Mouse (Mus musculus): Measurements from ENCODE around the gene Fyb. TPM values are rescaled to one million over a fixed set of nuclear protein-coding genes. Genes with fewer than 3 reads are reported as not detected.

Fyb gene
- polyA plus RNA-seq, 1 experiment, result 1,175 TPM

DNA sequence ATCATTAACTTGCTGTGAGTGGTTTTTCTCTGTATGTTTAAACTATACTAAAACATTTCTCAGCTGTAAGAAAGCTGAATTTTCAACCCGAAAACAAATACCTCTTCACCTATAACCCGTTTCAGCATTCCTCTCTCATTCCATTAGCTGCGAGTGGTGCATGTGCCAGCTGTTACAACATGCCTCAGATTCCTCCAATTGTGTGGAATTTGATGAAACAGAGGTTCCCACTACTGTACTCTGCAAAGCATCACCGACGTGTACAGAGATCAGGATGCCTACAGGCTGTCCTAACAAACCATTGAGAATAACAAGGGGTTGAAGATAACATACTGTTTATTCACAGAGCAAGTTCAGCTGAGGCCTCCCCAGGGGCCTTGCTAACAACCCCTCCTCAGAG is 143.4 kb downstream of the Fyb start:
- Histone ChIP-seq H3K36me3 (replicated peaks; ENCODE audit: low read length) (peaks cover 64% of the 10 kb centered on the region), H3K9me3 (no peaks in the 10 kb centered on the region), H3K27me3 (replicated peaks) (no peaks in the 10 kb centered on the region), H3K4me1 (peaks cover 7% of the 10 kb centered on the region; the same call in 1 of the 2 replicates), H3K4me3 (replicated peaks) (no peak overlapping the region)
- TF ChIP-seq GATA1 (IDR thresholded peaks at IDR 0.05; ENCODE audit: borderline replicate concordance, low read length) (no peak), FLI1 (IDR thresholded peaks at IDR 0.05; ENCODE audit: low read length) (no peak)

GRCm38 (mm10) chr15:6668793-6669437 is 146.3 kb downstream of the Fyb start:
- Histone ChIP-seq H3K9me3 (no peaks in the 10 kb centered on the region), H3K27me3 (replicated peaks) (no peaks in the 10 kb centered on the region), H3K4me1 (peaks cover 7% of the 10 kb centered on the region; the same call in 1 of the 2 replicates), H3K36me3 (replicated peaks; ENCODE audit: low read length) (peaks cover 35% of the 10 kb centered on the region), H3K4me3 (replicated peaks) (no peak overlapping the region)
- TF ChIP-seq FLI1 (IDR thresholded peaks at IDR 0.05; ENCODE audit: low read length) (no peak), GATA1 (IDR thresholded peaks at IDR 0.05; ENCODE audit: borderline replicate concordance, low read length) (no peak)

GRCm38 (mm10) chr15:6678479-6678878 is 155.8 kb downstream of the Fyb start:
- TF ChIP-seq GATA1 (IDR thresholded peaks at IDR 0.05; ENCODE audit: borderline replicate concordance, low read length) (no peak), FLI1 (IDR thresholded peaks at IDR 0.05; ENCODE audit: low read length) (no peak)
- Histone ChIP-seq H3K4me3 (replicated peaks) (no peak overlapping the region), H3K4me1 (no peaks in the 10 kb centered on the region; the same call in 1 of the 2 replicates), H3K9me3 (no peaks in the 10 kb centered on the region), H3K27me3 (replicated peaks) (no peaks in the 10 kb centered on the region), H3K36me3 (replicated peaks; ENCODE audit: low read length) (no peaks in the 10 kb centered on the region)

GRCm38 (mm10) chr15:6702164-6702563 is 179.5 kb downstream of the Fyb start:
- H3K27me3 ChIP-seq (replicated peaks), result no peaks in the 10 kb centered on the region
- H3K4me1 ChIP-seq, result peaks cover 19% of the 10 kb centered on the region
- H3K4me3 ChIP-seq (replicated peaks), result no peak overlapping the region
- no peaks in the 10 kb centered on the region for H3K36me3 ChIP-seq (replicated peaks; ENCODE audit: low read length)
- TF ChIP-seq GATA1 (IDR thresholded peaks at IDR 0.05; ENCODE audit: borderline replicate concordance, low read length) (no peak), FLI1 (IDR thresholded peaks at IDR 0.05; ENCODE audit: low read length) (no peak)
- no peaks in the 10 kb centered on the region for H3K9me3 ChIP-seq

DNA sequence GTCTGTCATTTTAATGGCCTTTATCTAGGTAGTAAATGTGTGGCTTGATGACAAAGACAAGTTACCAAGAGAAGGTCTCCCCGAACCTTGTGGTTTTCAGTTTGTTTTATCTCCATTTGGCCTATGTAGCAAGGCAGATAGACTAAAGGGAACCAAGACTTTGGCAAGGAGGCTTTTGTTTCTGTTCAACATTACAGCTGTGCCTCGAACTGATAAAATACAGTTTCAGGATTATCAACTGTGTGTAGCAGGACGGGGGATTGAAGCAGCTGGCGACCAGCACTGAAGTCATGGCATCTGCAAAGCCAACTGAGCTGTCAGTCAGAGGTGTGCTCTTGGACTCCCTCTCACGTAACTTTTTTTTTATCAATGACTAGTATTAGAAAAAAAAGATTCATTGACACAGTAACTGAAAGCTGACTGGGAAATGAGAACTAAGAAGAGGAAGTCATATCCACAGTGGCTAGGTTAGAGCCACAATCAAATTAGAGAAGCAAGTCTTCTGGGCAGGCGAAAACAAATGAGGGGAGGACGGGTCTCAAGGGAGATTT is 182.8 kb downstream of the Fyb start:
- Histone ChIP-seq H3K4me1 (peaks cover 33% of the 10 kb centered on the region), H3K27me3 (replicated peaks) (no peaks in the 10 kb centered on the region), H3K9me3 (no peaks in the 10 kb centered on the region), H3K4me3 (replicated peaks) (peak overlapping the region; percentile 88), H3K36me3 (replicated peaks; ENCODE audit: low read length) (no peaks in the 10 kb centered on the region)
- TF ChIP-seq FLI1 (IDR thresholded peaks at IDR 0.05; ENCODE audit: low read length) (no peak), GATA1 (IDR thresholded peaks at IDR 0.05; ENCODE audit: borderline replicate concordance, low read length) (no peak)

DNA sequence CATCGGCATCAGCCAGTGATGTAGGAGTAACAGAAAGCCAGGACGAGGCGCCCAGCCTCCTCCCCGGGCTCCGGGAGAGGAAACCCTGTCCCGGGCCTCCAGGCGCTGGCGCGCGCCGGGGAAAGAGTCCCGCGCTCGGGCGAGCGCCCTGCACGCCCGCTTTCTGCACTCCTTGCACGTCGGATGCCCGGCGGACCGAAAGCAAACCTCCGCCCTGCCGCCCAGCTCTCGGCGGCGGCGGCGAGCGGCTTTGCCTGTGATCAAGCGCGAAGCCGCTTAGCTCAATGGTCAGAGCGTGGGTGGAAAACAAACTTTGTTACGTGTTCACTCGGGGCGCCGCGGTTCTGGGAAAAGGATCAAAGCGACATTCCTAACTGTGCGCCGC is 184.9 kb downstream of the Fyb start:
- TF ChIP-seq FLI1 (IDR thresholded peaks at IDR 0.05; ENCODE audit: low read length) (no peak), GATA1 (IDR thresholded peaks at IDR 0.05; ENCODE audit: borderline replicate concordance, low read length) (no peak)
- peak overlapping the region; percentile 97 for H3K4me3 ChIP-seq (replicated peaks)
- H3K9me3 ChIP-seq, result no peaks in the 10 kb centered on the region
- H3K4me1 ChIP-seq, result peaks cover 50% of the 10 kb centered on the region
- H3K27me3 ChIP-seq (replicated peaks), result no peaks in the 10 kb centered on the region
- H3K36me3 ChIP-seq (replicated peaks; ENCODE audit: low read length), result no peaks in the 10 kb centered on the region

- no peaks in the 10 kb centered on the region for H3K36me3 ChIP-seq (replicated peaks; ENCODE audit: low read length)
These were observed 185.4 kb downstream of the Fyb start, which contains the start of gene Rictor for GRCm38 (mm10) chr15:6707936-6708525. Gene Rictor, plus strand, starts transcription at chr15:6708379.

DNA sequence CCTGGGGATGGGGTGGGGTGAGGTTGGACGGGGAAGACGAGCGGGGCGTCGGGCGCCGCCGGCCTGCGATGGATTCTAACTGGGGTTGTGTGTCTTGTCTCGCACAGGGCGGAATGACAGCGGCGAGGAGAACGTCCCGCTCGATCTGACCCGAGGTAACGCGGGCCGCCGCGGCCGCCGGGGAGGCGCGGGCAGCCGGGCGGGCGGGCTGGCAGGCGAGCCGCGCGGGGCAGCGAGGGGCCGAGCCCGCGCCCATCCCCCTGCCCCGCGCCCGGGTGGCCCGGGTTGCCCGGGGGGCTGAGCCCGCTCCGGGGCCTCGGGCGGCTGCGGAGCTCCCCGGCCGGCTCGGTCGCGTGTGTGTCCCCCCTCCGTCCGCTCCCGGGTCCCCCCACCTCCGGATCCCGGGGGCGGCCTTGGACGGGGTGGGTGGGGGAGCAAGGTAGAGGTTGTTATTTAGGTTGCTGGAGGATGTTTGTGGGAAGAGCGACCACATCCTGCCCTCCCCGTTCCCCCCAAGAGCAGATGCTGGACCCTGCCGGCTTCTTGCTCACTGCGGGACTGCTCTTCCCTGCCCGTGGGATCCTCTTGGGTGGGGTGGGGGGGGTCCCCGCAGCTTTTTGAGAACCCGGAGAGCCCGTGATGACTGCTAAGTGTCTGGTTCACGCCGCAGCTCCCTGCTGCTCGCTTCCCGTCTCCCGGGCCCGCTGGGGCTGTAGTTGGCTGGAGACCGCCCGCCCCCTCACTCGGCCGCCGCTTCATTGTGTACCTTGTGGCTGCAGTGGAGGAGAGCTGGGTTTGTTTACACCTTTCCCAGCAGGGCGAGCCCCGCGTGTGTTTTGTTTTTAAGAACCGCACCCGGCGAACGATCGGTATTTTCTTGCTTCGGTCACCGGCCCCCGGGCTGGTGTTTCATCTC is 186.1 kb downstream of the Fyb start:
- H3K4me3 ChIP-seq (replicated peaks), result peak overlapping the region; percentile 97
- no peaks in the 10 kb centered on the region for H3K27me3 ChIP-seq (replicated peaks)
- TF ChIP-seq FLI1 (IDR thresholded peaks at IDR 0.05; ENCODE audit: low read length) (no peak), GATA1 (IDR thresholded peaks at IDR 0.05; ENCODE audit: borderline replicate concordance, low read length) (no peak)
- H3K36me3 ChIP-seq (replicated peaks; ENCODE audit: low read length), result no peaks in the 10 kb centered on the region
- H3K9me3 ChIP-seq, result no peaks in the 10 kb centered on the region
- peaks cover 60% of the 10 kb centered on the region for H3K4me1 ChIP-seq

More at GRCm38 (mm10) chr15:6707936-6708525, 185.4 kb downstream of the Fyb start, which contains the start of gene Rictor:
- peaks cover 53% of the 10 kb centered on the region for H3K4me1 ChIP-seq
- H3K4me3 ChIP-seq (replicated peaks), result peak within 1 kb of the TSS; percentile 97
- H3K9me3 ChIP-seq, result no peaks in the 10 kb centered on the region
- TF ChIP-seq GATA1 (IDR thresholded peaks at IDR 0.05; ENCODE audit: borderline replicate concordance, low read length) (no peak), FLI1 (IDR thresholded peaks at IDR 0.05; ENCODE audit: low read length) (no peak)
- H3K27me3 ChIP-seq (replicated peaks), result no peaks in the 10 kb centered on the region

DNA sequence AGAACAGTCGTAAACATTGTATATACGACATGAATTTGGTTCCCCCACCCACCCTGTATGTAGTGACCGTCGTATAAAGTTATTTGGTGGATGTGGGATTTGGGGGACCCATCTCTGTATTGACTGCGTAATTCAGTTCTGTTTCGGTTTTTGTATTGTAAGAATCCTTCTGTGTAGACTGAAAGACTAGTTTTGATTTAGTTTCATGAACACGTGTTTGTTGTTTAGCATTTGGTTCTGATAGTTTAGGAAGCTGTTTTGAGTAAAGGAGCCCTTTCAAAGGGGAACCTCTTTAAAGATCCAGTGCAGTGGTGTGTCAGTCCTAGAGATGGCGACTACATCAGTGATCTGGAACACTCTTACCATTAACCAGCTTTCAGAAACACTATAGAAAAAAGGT is 187.0 kb downstream of the Fyb start:
- Histone ChIP-seq H3K4me1 (peaks cover 67% of the 10 kb centered on the region), H3K36me3 (replicated peaks; ENCODE audit: low read length) (peaks cover under 1% of the 10 kb centered on the region), H3K9me3 (no peaks in the 10 kb centered on the region), H3K27me3 (replicated peaks) (no peaks in the 10 kb centered on the region), H3K4me3 (replicated peaks) (peak overlapping the region; percentile 97)
- TF ChIP-seq FLI1 (IDR thresholded peaks at IDR 0.05; ENCODE audit: low read length), result no peak
- no peak for TF ChIP-seq GATA1 (IDR thresholded peaks at IDR 0.05; ENCODE audit: borderline replicate concordance, low read length)
